Mouse (Mus musculus) spleen, adult 2 months (tissue): ENCODE data around the gene Plek.

Source experiments
- CTCF ChIP-seq: fragments of 200-500 bp; IDR thresholded peaks from 2 replicates; pipeline ENCODE4 v1.5.1; 2011; ENCODE audit warnings: mild to moderate bottlenecking, inconsistent platforms; ENCODE audit not compliant: insufficient read depth, insufficient read length, insufficient replicate concordance; ENCODE audit errors: extremely low read depth
- POLR2A ChIP-seq: fragments of 200-500 bp; IDR thresholded peaks from 2 replicates; pipeline ENCODE4 v1.6.1; 2011; ENCODE audit warnings: low read depth, low read length, inconsistent platforms

DNA sequence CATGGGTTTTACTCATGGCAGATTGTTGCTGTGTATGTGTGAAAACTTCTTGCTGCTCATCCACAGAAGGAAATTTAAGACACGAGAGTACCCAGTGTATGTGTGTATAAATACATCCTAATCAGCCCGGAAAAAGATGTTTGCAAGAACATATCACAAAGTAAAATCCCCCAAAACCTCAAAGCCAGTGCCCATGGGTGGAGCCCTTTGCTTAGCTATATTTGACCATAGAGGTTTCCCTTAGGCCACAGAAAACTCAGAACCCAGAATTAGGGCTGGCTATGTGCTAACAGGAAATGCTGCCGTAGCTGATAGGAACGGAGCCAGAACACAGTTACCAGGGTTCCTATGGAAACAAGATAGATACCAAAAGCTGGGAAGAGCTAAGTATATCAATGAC, 75.2 kb downstream of the Plek start:
- TF ChIP-seq CTCF (no peak), POLR2A (no peak)
